Mouse (Mus musculus) embryonic fibroblast, embryonic 13.5 days (primary cell): ENCODE measurements around the gene M6pr.

Experiments
- CTCF ChIP-seq: IDR thresholded peaks from 2 replicates; pipeline ENCODE4 v1.5.1; 2011; ENCODE audit warnings: mild to moderate bottlenecking, control low read depth, low read length, moderate library complexity, borderline replicate concordance; ENCODE audit not compliant: insufficient read depth
- POLR2A ChIP-seq: IDR thresholded peaks from 2 replicates; pipeline ENCODE4 v1.6.1; 2011; ENCODE audit warnings: low read depth, mild to moderate bottlenecking, control low read depth, low read length, moderate library complexity

DNA sequence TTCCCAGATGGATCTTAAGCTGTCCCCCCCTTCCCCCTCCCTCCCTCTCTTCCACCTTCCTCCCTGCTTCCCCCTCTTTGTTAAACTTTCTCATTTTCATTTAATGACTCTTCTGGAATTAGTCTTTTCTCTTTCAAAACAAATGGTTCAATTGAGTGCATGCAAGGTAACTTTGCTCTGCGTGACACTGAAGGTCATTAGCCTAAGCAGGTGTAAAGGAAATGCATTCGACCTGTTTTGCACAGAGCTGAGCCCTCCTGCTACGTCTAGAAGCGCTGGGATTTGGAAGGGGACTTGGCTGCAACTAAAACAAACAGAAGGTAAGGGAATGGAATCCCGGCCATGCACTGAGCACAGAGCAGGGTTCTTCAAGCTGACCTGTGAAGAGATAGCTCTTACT, 33.6 kb downstream of the M6pr start:
- TF ChIP-seq POLR2A (no peak), CTCF (no peak)
